Mouse (Mus musculus) yolk sac, embryonic 10.5 days (tissue): ENCODE results near the gene Hadha.

Experiments used
- DNase-seq: peaks from one replicate; pipeline ENCODE4 v3.0.0-alpha.2; 2017; ENCODE audit warnings: low spot score

Gene Hadha

GRCm38 (mm10) chr5:30154013-30154412 lies 949 bp downstream of the Hadha start:
- no peak for DNase-seq

GRCm38 (mm10) chr5:30153222-30153621 lies 1.7 kb downstream of the Hadha start:
- DNase-seq: no peak

- DNase-seq: no peak
Measured at GRCm38 (mm10) chr5:30152413-30152812, 2.5 kb downstream of the Hadha start.

- DNase-seq: no peak
Measured at GRCm38 (mm10) chr5:30152007-30152406, 3.0 kb downstream of the Hadha start.

- no peak for DNase-seq
Measured at GRCm38 (mm10) chr5:30148133-30148920, 6.6 kb downstream of the Hadha start.

- DNase-seq: no peak
Measured at GRCm38 (mm10) chr5:30146526-30146925, 8.4 kb downstream of the Hadha start.

GRCm38 (mm10) chr5:30138193-30138592 lies 16.8 kb downstream of the Hadha start:
- DNase-seq: no peak

GRCm38 (mm10) chr5:30137271-30137670 lies 17.7 kb downstream of the Hadha start:
- DNase-seq: no peak

GRCm38 (mm10) chr5:30135711-30136231 lies 19.2 kb downstream of the Hadha start:
- no peak for DNase-seq

- DNase-seq: no peak
Measured at GRCm38 (mm10) chr5:30132173-30132572, 22.8 kb downstream of the Hadha start.

GRCm38 (mm10) chr5:30131246-30131645 lies 23.7 kb downstream of the Hadha start:
- no peak for DNase-seq

- DNase-seq: no peak
Measured at GRCm38 (mm10) chr5:30128680-30129079, 26.3 kb downstream of the Hadha start.

- no peak for DNase-seq
Measured at GRCm38 (mm10) chr5:30127921-30128597, 26.9 kb downstream of the Hadha start.

- no peak for DNase-seq
Measured at GRCm38 (mm10) chr5:30126756-30127155, 28.2 kb downstream of the Hadha start.

- DNase-seq: no peak
Measured at GRCm38 (mm10) chr5:30125587-30125986, 29.4 kb downstream of the Hadha start.

- no peak for DNase-seq
Measured at GRCm38 (mm10) chr5:30122481-30122880, 32.5 kb downstream of the Hadha start.

GRCm38 (mm10) chr5:30120106-30120505 lies 34.9 kb downstream of the Hadha start:
- no peak for DNase-seq

GRCm38 (mm10) chr5:30119163-30119562 lies 35.8 kb downstream of the Hadha start:
- DNase-seq: no peak

GRCm38 (mm10) chr5:30118018-30118417 lies 36.9 kb downstream of the Hadha start:
- DNase-seq: no peak

GRCm38 (mm10) chr5:30115718-30116117 lies 39.2 kb downstream of the Hadha start:
- no peak for DNase-seq

- no peak for DNase-seq
Measured at GRCm38 (mm10) chr5:30114761-30115140, 40.2 kb downstream of the Hadha start.

GRCm38 (mm10) chr5:30113881-30114760 lies 40.8 kb downstream of the Hadha start:
- DNase-seq: peak; percentile 74
